In the genomic region with DNA sequence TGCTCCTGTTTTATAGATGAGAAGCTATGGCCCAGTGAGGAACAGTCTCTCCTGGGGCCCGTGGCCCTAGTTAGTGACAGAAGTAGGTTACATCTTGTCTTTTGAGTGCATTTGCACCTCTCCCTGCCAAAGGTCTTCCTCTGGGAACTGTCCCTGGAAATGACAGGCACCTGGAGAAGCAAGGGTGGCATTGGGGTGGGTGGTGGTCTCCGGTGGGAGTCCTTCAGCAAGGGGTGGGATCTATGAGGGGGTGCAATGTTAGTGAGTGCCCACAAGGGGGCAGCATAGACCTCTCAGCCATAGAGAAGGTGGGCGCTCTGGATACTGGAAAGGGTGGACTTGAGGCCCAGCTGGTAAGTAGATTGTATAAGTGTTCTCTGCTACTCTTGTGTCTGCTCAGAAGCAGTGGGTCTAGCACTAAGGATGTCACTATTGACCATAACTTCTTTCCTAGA, we compare ENCODE assay signal across 9 mouse cellular contexts. TPM values are rescaled to one million over a fixed set of nuclear protein-coding genes. Genes with fewer than 3 reads are reported as not detected.
DNase-seq lines count a peak whose midpoint lies in the region; ATAC-seq and TF ChIP-seq lines count a peak whose summit lies in the region.
"Had no signal": no experiment of that assay in that cellular context is flagged by ENCODE, and none has a peak within 500 bp of the region (broad histone marks: within the 10 kb centered on the region; RNA-seq: fewer than 3 reads in every experiment).

No protein-coding gene starts in this region.

- no peak for ATAC-seq in kidney, postnatal 0 days (replicated peaks; ENCODE audit: low FRiP score, low read depth)
- ATAC-seq in megakaryocyte progenitor cell, adult 5-6 weeks (replicated peaks; ENCODE audit: poor library complexity), result peak; percentile 66

- H3K27ac ChIP-seq in kidney, postnatal 0 days, result no peak overlapping the region
- H3K27ac ChIP-seq in hindbrain, embryonic 10.5 days, result no peak overlapping the region
- H3K27ac ChIP-seq: lung, embryonic 15.5 days had no signal

- TF ChIP-seq CTCF in kidney, postnatal 0 days (IDR thresholded peaks at IDR 0.05; ENCODE audit: low read depth), result peak; percentile 84

- no peak overlapping the region for H3K4me2 ChIP-seq in kidney, postnatal 0 days (ENCODE audit: low read length)
- H3K4me2 ChIP-seq: lung, embryonic 15.5 days had no signal

- H3K9ac ChIP-seq in kidney, postnatal 0 days (ENCODE audit: low read depth, low read length), result no peak overlapping the region
- H3K9ac ChIP-seq: lung, embryonic 15.5 days had no signal

- H3K9me3 ChIP-seq in kidney, postnatal 0 days (replicated peaks; ENCODE audit: low read length), result no peaks in the 10 kb centered on the region
- H3K9me3 ChIP-seq in hindbrain, embryonic 10.5 days, result peaks cover 7% of the 10 kb centered on the region; the same call in 1 of the 2 replicates
- H3K9me3 ChIP-seq: lung, embryonic 15.5 days had no signal

- H3K36me3 ChIP-seq in kidney, postnatal 0 days (ENCODE audit: insufficient read depth, low read length), result no peaks in the 10 kb centered on the region
- H3K36me3 ChIP-seq in hindbrain, embryonic 10.5 days, result peaks cover 46% of the 10 kb centered on the region
- H3K36me3 ChIP-seq: lung, embryonic 15.5 days had no signal

- H3K4me1 ChIP-seq in kidney, postnatal 0 days (replicated peaks; ENCODE audit: insufficient read depth, low read length), result 0 out of 2 replicates have a peak, but pooled peaks cover 5% of the 10 kb centered on the region
- H3K4me1 ChIP-seq in hindbrain, embryonic 10.5 days (replicated peaks), result peaks cover 32% of the 10 kb centered on the region

- H3K4me3 ChIP-seq in kidney, postnatal 0 days (replicated peaks; ENCODE audit: low read depth, low read length), result no peak overlapping the region
- H3K4me3 ChIP-seq in hindbrain, embryonic 10.5 days, result no peak overlapping the region
- H3K4me3 ChIP-seq: lung, embryonic 15.5 days had no signal

- H3K27me3 ChIP-seq in kidney, postnatal 0 days (ENCODE audit: insufficient read depth, low read length), result no peaks in the 10 kb centered on the region
- H3K27me3 ChIP-seq in hindbrain, embryonic 10.5 days (ENCODE audit: insufficient read depth, poor library complexity, severe bottlenecking), result no peaks in the 10 kb centered on the region
- H3K27me3 ChIP-seq: lung, embryonic 15.5 days had no signal

- WGBS in kidney, postnatal 0 days, result 64% methylated on average over 3 of the region's 3 CpGs
- WGBS in hindbrain, embryonic 10.5 days, result 72% methylated on average over 3 of the region's 3 CpGs

- peak; percentile 82 for DNase-seq in kidney, postnatal 0 days (ENCODE audit: low spot score)
- no peak for DNase-seq in kidney, postnatal 14 days
- DNase-seq in ES-CJ7 (ENCODE audit: low read depth, low spot score), result peak; percentile 52
- peak; percentile 77 to 81 for DNase-seq in cerebellum, postnatal 10 days
- peak; percentile 58 for DNase-seq in hindbrain, embryonic 10.5 days (ENCODE audit: low spot score)
- DNase-seq in thymus, postnatal 25 days, result peak; percentile 47
- no peak for DNase-seq in gastrocnemius, postnatal 25 days

RNA-seq across cellular contexts. Expression of gene Lactbl1, which starts 29.0 kb away (rescaled TPM):
- polyA plus RNA-seq in kidney, postnatal 0 days (2015; fragmentation: Nextera tagmentation; extraction: Ambion mirVana), result not detected in 2 replicates
- polyA plus RNA-seq in hindbrain, embryonic 10.5 days (2016; fragmentation: Nextera tagmentation; extraction: Ambion mirVana), result 0.05 TPM in 1 of 2 replicates, not detected in the other
- total RNA-seq in megakaryocyte progenitor cell, adult 5-6 weeks (2015), result 0.07 and 0.20 TPM in 2 replicates
- total RNA-seq in megakaryocyte progenitor cell, adult 5-6 weeks (2017), result 0.03 and 0.08 TPM in 2 replicates
- total RNA-seq in gastrocnemius, postnatal 25 days (2021), result not detected
- polyA plus RNA-seq: lung, embryonic 15.5 days had no signal

RNA-seq across cellular contexts. Expression of gene Tex46, which starts 41.1 kb away (rescaled TPM):
- not detected in 2 replicates for polyA plus RNA-seq in kidney, postnatal 0 days (2015; fragmentation: Nextera tagmentation; extraction: Ambion mirVana)
- not detected in 2 replicates for polyA plus RNA-seq in hindbrain, embryonic 10.5 days (2016; fragmentation: Nextera tagmentation; extraction: Ambion mirVana)
- not detected in 2 replicates for total RNA-seq in megakaryocyte progenitor cell, adult 5-6 weeks (2015)
- not detected in 2 replicates for total RNA-seq in megakaryocyte progenitor cell, adult 5-6 weeks (2017)
- not detected for total RNA-seq in gastrocnemius, postnatal 25 days (2021)
- polyA plus RNA-seq: lung, embryonic 15.5 days had no signal

RNA-seq across cellular contexts. Expression of gene Kdm1a, which starts 48.9 kb away (rescaled TPM):
- 28.8 TPM in 2 replicates for polyA plus RNA-seq in kidney, postnatal 0 days (2015; fragmentation: Nextera tagmentation; extraction: Ambion mirVana)
- polyA plus RNA-seq in hindbrain, embryonic 10.5 days (2016; fragmentation: Nextera tagmentation; extraction: Ambion mirVana), result 54.6 and 61.0 TPM in 2 replicates
- total RNA-seq in megakaryocyte progenitor cell, adult 5-6 weeks (2015), result 35.7 and 46.3 TPM in 2 replicates
- 78.2 and 80.5 TPM in 2 replicates for total RNA-seq in megakaryocyte progenitor cell, adult 5-6 weeks (2017)
- 10 to 100 TPM; 16.8 to 18.0 TPM for total RNA-seq in gastrocnemius, postnatal 25 days (2021)

Comparison
In these comparisons a context has a peak if more than half of its experiments do, and no peak if none do; other contexts are left out.
1. DNase-seq: peak in kidney, postnatal 0 days (single experiment), ES-CJ7 (single experiment), cerebellum, postnatal 10 days (2 of 2), hindbrain, embryonic 10.5 days (single experiment) and thymus, postnatal 25 days (single experiment); none in kidney, postnatal 14 days (single experiment) and gastrocnemius, postnatal 25 days (single experiment).